Mouse (Mus musculus) heart, postnatal 4 days (tissue): ENCODE results near the gene 4930595D18Rik. TPM values are rescaled to one million over a fixed set of nuclear protein-coding genes. Genes with fewer than 3 reads are reported as not detected.
A peak's percentile ranks its signal among the peaks of the same experiment; 100 is the strongest.

Experiments used
- DNase-seq: peaks from one replicate; pipeline ENCODE4 v3.0.0; 2021
- total RNA-seq, 2 experiments: library from RNA; stranded (reverse); gene quantifications; 2 replicates each; pipeline ENCODE4 v1.2.3; 2021

Gene 4930595D18Rik
- total RNA-seq, 2 experiments from 2014 or later, result not detected

DNA sequence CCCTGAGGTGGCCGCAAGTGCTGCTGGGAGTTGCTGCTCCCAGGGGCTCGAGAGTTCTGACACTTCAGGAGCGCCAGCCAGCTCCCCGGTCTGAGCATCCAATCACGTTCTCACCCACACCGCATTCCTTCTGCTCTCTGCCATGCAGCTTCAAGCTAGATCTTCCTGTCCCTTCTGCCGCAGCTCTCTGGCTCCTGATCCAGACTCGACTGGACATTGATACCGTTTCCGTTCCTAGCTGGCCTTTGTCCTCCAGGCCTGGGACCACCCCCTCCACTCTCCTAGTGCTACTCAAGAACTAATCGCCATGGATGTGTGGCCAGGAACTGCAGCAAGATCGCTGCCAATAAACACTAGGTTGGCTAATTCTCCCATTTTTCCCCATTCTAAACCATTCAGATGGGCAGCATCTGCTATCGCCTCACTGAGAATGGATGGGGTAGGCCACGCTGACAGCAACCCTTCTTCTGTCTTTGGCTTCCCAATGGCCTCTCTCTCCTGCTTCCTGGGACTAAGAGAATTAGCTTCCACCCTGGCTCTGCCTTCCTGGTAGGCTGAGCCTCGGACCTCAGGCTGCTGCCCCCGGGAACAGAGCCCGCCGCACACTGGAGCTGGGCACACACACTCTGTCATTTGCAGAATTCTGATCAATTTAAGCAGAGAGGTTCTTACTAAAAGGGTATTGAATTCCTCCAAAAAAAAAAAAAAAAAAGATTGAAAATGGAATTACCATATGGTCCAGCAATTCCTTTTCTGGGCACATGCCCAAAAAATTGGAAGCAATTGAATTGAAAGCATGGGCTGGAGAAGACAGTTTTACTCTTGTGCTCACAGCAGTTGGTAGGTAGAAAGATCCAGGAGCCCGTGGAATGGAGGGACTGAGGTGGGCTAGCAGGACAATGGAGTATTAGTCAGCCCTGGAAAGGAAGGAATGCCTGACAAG, 49.2 kb downstream of the 4930595D18Rik start:
- DNase-seq, result peak; percentile 26

- no peak for DNase-seq
These were observed 50.1 kb downstream of the 4930595D18Rik start for GRCm38 (mm10) chr12:111134169-111134568.

GRCm38 (mm10) chr12:111125666-111126065, 58.6 kb downstream of the 4930595D18Rik start:
- no peak for DNase-seq

GRCm38 (mm10) chr12:111124601-111125260, 59.6 kb downstream of the 4930595D18Rik start:
- no peak for DNase-seq

DNA sequence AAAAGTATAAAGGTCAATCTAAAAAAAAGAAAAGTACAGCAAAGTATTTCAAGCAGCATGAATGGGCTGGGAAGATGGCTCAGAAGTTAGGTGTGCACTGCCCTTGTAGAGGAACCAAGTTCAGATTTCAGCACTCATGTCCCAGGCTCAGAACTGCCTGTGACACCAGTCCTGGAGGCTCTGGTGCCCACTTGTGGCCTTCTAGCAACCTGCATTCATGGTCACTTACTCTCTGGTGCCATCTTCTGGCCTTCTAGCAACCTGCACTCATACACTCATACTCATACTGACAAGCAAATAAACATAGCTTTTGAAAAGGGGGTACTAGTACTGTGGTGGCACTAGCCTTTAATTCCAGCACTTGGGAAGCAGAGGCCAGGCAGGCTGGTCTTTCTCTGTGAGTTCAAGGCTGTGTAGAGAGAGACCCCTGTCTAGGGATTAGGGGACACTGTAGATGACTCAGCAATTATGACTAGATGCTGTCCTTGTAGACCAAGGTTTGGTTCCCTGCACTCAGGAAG, 61.9 kb downstream of the 4930595D18Rik start:
- DNase-seq, result no peak

- DNase-seq, result no peak
These were observed 63.2 kb downstream of the 4930595D18Rik start for GRCm38 (mm10) chr12:111120976-111121645.

DNA sequence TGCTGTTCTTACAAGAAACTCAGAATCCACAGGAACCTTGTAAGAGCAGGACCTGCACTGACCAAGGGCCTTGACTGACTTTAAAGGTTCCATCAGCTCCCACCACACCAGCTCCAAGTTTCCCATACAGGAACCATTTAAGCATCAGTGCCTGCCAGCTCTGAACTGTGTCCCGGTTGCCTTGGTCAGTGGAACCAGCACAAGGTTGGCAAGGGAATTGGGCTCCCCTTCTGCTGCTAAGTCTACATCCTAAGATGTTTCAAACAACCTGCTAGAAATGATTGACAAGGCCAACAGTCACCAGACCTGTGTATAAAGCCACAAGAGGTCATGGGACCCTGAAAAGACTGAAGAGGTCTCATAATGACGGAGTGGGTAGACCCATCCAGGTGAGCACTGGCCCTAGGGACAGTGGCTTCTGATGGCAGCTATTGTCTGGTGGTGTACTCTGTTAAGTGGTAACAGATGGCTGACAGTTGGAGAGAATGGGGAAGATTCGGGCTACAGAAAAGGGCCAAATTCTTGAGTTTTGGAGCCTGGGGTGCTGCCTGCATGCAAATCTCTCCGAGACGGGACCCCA, 64.7 kb downstream of the 4930595D18Rik start:
- no peak for DNase-seq

DNA sequence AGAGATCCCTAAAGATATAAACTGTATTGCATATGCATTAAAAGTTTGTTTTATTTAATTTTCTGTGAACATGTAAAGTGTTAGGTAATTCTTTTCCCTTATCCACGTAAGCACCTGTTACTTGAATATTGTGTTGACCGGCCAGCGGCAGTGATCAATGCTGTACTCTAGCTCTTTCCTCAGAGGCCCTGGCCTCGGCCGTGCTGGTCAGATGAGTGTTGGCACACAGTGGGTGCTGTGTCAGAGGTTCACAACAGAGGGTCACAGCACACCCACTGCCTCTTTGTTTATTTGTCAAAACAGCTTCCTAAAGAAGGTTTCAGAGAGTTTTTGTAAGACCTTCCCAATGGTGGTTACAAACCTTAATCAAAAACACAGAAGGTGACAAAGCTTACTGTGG, 69.7 kb downstream of the 4930595D18Rik start:
- DNase-seq, result no peak

DNA sequence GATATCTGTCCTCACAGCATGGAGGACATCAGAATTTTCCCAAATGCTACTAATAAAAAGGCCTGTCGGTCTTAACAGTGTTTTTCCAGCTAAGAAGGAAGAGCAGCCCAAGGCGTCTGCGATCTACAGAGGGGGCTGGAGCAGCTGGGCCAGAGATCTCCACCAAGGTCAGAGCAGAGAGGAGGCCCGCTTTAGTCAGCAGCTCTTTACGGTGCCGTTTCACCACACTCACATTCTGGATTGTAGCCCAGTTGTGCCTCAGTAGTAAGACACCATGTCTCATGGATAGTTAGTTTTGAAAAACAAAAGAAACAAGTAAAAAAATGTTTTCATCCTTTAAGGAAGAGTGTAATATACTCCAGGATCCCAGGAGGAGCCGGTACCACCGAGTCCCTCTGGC, 73.1 kb downstream of the 4930595D18Rik start:
- no peak for DNase-seq

Other genes with a start within 250 kb of the 4930595D18Rik start
- 10 to 100 TPM; 22.4 to 28.0 TPM for gene Ankrd9, start 205.5 kb downstream of the 4930595D18Rik start, total RNA-seq
- gene Rcor1, start 145.1 kb downstream of the 4930595D18Rik start, total RNA-seq, result 10 to 100 TPM; 26.0 to 26.8 TPM
- gene Traf3, start 18.1 kb downstream of the 4930595D18Rik start, total RNA-seq, result 10 to 100 TPM; 16.8 to 17.3 TPM
- under 1 TPM in 1 of 2 experiments, not detected in 1; 0.43 TPM for gene Amn, start 86.6 kb upstream of the 4930595D18Rik start, total RNA-seq
- 100 to 1,000 TPM; 112 to 116 TPM for gene Cdc42bpb, start 193.2 kb upstream of the 4930595D18Rik start, total RNA-seq
- not detected for gene Lbhd2, start 222.3 kb upstream of the 4930595D18Rik start, total RNA-seq
- 1 to 10 TPM; 7.3 to 8.7 TPM for gene Exoc3l4, start 232.5 kb upstream of the 4930595D18Rik start, total RNA-seq